In the genomic region with DNA sequence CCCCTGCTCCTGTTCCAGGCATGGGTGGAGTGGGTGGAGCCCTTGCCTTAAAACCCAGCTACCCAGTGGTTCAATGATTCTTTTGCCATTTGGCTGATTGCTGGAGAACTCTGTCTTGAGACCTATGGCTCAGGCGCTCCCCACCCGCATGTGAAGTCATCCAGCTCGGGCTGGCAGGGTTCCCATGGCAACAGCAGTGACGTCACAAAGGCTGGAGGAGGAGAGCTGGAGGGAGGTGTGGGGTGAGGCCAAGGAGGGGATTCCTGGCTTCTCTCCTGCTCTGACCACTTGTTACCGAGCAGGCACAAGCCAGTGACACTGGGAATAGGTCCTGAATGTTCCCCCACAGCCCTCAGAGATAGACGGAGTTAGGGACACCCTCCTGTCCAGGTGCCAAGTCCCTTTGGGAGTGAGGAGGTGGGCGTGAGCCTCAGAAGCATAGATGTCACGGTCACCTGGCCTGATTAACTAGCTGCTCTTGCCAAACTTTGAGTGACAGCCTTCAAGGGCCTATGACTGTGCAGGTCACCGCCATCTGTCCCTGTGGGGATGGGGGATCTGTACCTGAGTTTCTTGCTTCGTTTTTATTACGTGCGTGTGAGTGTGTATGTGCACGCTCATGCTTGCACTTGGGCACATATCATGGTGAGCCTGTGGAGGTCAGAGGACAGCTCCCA, we compare ENCODE assay signal across 9 mouse cellular contexts. TPM values are rescaled to one million over a fixed set of nuclear protein-coding genes. Genes with fewer than 3 reads are reported as not detected.
DNase-seq lines count a peak whose midpoint lies in the region; ATAC-seq lines count a peak whose summit lies in the region.
"Had no signal": no experiment of that assay in that cellular context is flagged by ENCODE, and none has a peak within 500 bp of the region (broad histone marks: within the 10 kb centered on the region; RNA-seq: fewer than 3 reads in every experiment).

No protein-coding gene starts in this region.

- H3K4me1 ChIP-seq in heart, embryonic 10.5 days: peaks cover 30% of the 10 kb centered on the region
- peaks cover 23% of the 10 kb centered on the region for H3K4me1 ChIP-seq in limb, embryonic 15.5 days
- H3K4me1 ChIP-seq in neural tube, embryonic 15.5 days: peaks cover 26% of the 10 kb centered on the region

- WGBS in heart, embryonic 10.5 days: 31% methylated on average over 13 of the region's 13 CpGs
- 33% methylated on average over 13 of the region's 13 CpGs for WGBS in limb, embryonic 15.5 days
- 35% methylated on average over 13 of the region's 13 CpGs for WGBS in neural tube, embryonic 15.5 days

- peaks cover 69% of the 10 kb centered on the region for H3K27me3 ChIP-seq in heart, embryonic 10.5 days (ENCODE audit: insufficient read depth, poor library complexity, severe bottlenecking)
- peaks cover 26% of the 10 kb centered on the region for H3K27me3 ChIP-seq in limb, embryonic 15.5 days
- H3K27me3 ChIP-seq in neural tube, embryonic 15.5 days (replicated peaks): no peaks in the 10 kb centered on the region

- H3K27ac ChIP-seq in heart, embryonic 10.5 days: no peak overlapping the region
- H3K27ac ChIP-seq in limb, embryonic 15.5 days: no peak overlapping the region
- H3K27ac ChIP-seq in neural tube, embryonic 15.5 days (replicated peaks): peak overlapping the region; percentile 45

- DNase-seq in heart, embryonic 10.5 days (ENCODE audit: low spot score): peak; percentile 91
- no peak for DNase-seq in heart, adult 18-20 months
- DNase-seq in adrenal gland, postnatal 25 days: peak; percentile 79
- peak; percentile 67 to 86 for DNase-seq in frontal cortex, adult 2 months (ENCODE audit: extremely low spot score in 1 of 2, low spot score in 1 of 2)
- DNase-seq in kidney, adult 9 months: peak; percentile 70
- peak; percentile 61 for DNase-seq in yolk sac, embryonic 10.5 days (ENCODE audit: low spot score)

- H3K9ac ChIP-seq in limb, embryonic 15.5 days: no peak overlapping the region
- H3K9ac ChIP-seq in neural tube, embryonic 15.5 days (replicated peaks): no peak overlapping the region

- no peak overlapping the region for H3K4me3 ChIP-seq in heart, embryonic 10.5 days
- no peak overlapping the region for H3K4me3 ChIP-seq in limb, embryonic 15.5 days
- no peak overlapping the region for H3K4me3 ChIP-seq in neural tube, embryonic 15.5 days (replicated peaks)
- H3K4me3 ChIP-seq: megakaryocyte, embryonic 14.5 days had no signal

- no peak for ATAC-seq in limb, embryonic 15.5 days (ENCODE audit: insufficient number of reproducible peaks, low FRiP score, low TSS enrichment, low read depth)
- ATAC-seq in neural tube, embryonic 15.5 days (ENCODE audit: low FRiP score): peak; percentile 75

- H3K9me3 ChIP-seq in heart, embryonic 10.5 days: no peaks in the 10 kb centered on the region
- H3K9me3 ChIP-seq in limb, embryonic 15.5 days: no peaks in the 10 kb centered on the region
- no peaks in the 10 kb centered on the region for H3K9me3 ChIP-seq in neural tube, embryonic 15.5 days (replicated peaks)
- H3K9me3 ChIP-seq: megakaryocyte, embryonic 14.5 days had no signal

- peak overlapping the region; percentile 27; the same call in 1 of the 2 replicates for H3K4me2 ChIP-seq in limb, embryonic 15.5 days
- peak overlapping the region; percentile 25 for H3K4me2 ChIP-seq in neural tube, embryonic 15.5 days

- H3K36me3 ChIP-seq in heart, embryonic 10.5 days: no peaks in the 10 kb centered on the region
- no peaks in the 10 kb centered on the region for H3K36me3 ChIP-seq in limb, embryonic 15.5 days
- no peaks in the 10 kb centered on the region for H3K36me3 ChIP-seq in neural tube, embryonic 15.5 days

RNA-seq across cellular contexts. Expression of a gene that starts 25.0 kb away (rescaled TPM):
- 0.73 TPM in 1 of 2 replicates, not detected in the other for polyA plus RNA-seq in heart, embryonic 10.5 days (2016; fragmentation: Nextera tagmentation; extraction: Ambion mirVana)
- total RNA-seq in heart, adult 18-20 months (2021): under 1 TPM in 1 of 2 experiments, not detected in 1; 0.10 TPM
- 16.4 and 17.0 TPM in 2 replicates for total RNA-seq in adrenal gland, postnatal 25 days (2021)
- polyA plus RNA-seq in frontal cortex, adult 2 months (2012; rRNA removed): 33.4 and 38.0 TPM in 2 replicates
- polyA plus RNA-seq in limb, embryonic 15.5 days (2015; fragmentation: Nextera tagmentation; extraction: Ambion mirVana): 1.2 and 1.3 TPM in 2 replicates
- polyA plus RNA-seq in neural tube, embryonic 15.5 days (2015; fragmentation: Nextera tagmentation; extraction: Ambion mirVana): 5.7 TPM in 2 replicates

Comparison
In these comparisons a context has a peak if more than half of its experiments do, and no peak if none do; other contexts are left out.
1. DNase-seq: peak in heart, embryonic 10.5 days (single experiment), adrenal gland, postnatal 25 days (single experiment), frontal cortex, adult 2 months (2 of 2), kidney, adult 9 months (single experiment) and yolk sac, embryonic 10.5 days (single experiment); none in heart, adult 18-20 months (0 of 2).